Mouse (Mus musculus) heart, embryonic 16.5 days (tissue): ENCODE measurements around the gene Prpsap1. TPM values are rescaled to one million over a fixed set of nuclear protein-coding genes. Genes with fewer than 3 reads are reported as not detected.

ENCODE experiments used
- ATAC-seq: fragments of 200-750 bp; cut with Nextera tagmentation; replicated peaks from 2 replicates; pipeline ENCODE4 v1.8.0; 2017; ENCODE audit warnings: moderate number of reproducible peaks; ENCODE audit not compliant: insufficient read depth, low FRiP score; ENCODE audit errors: extremely low read depth
- H3K27ac ChIP-seq: fragments of 300-500 bp; sonication (generic); 2 replicates; pipeline ENCODE4 v1.5.1; 2014; ENCODE audit warnings: mild to moderate bottlenecking, low read length, control low read depth, moderate library complexity
- H3K27me3 ChIP-seq: fragments of 300-500 bp; sonication (generic); 2 replicates; pipeline ENCODE4 v1.6.1; 2014; ENCODE audit warnings: low read length, mixed read lengths; ENCODE audit not compliant: control insufficient read depth, insufficient read depth
- H3K36me3 ChIP-seq: fragments of 300-500 bp; sonication (generic); 2 replicates; pipeline ENCODE4 v1.6.1; 2014; ENCODE audit not compliant: control insufficient read depth, insufficient read depth
- H3K4me1 ChIP-seq: fragments of 300-500 bp; sonication (generic); 2 replicates; pipeline ENCODE4 v1.6.1; 2014; ENCODE audit warnings: low read length, mixed read lengths; ENCODE audit not compliant: control insufficient read depth, insufficient read depth
- H3K4me2 ChIP-seq: fragments of 300-500 bp; sonication (generic); 2 replicates; pipeline ENCODE4 v1.6.1; 2014; ENCODE audit warnings: low read depth, mild to moderate bottlenecking, control low read depth, low read length
- H3K4me3 ChIP-seq: fragments of 300-500 bp; sonication (generic); 2 replicates; pipeline ENCODE4 v1.5.1; 2014; ENCODE audit warnings: mild to moderate bottlenecking, control low read depth, low read length
- H3K9ac ChIP-seq: fragments of 300-500 bp; sonication (generic); 2 replicates; pipeline ENCODE4 v1.6.1; 2014; ENCODE audit warnings: low read length, control low read depth
- H3K9me3 ChIP-seq: fragments of 300-500 bp; sonication (generic); replicated peaks from 2 replicates; pipeline ENCODE4 v1.6.1; 2016; ENCODE audit warnings: low read length; ENCODE audit not compliant: control insufficient read depth
- WGBS: fragments of 180-500 bp; shearing (Covaris S2); extraction: QIAGEN DNeasy Blood & Tissue Kit; methylation state at CpG from one replicate; pipeline ENCODE4 v1.1.7; 2014; 5-methylcytosine and 5-hydroxymethylcytosine counted together
- polyA plus RNA-seq: library from polyadenylated mRNA; unstranded; fragments of >200 nt; fragmentation: Nextera tagmentation; extraction: Ambion mirVana; gene quantifications from 2 replicates; pipeline ENCODE4 v1.2.1, GENCODE M21; 2015

The Prpsap1 gene
- polyA plus RNA-seq, 1 experiment from 2014 or later = 99.1 TPM

DNA sequence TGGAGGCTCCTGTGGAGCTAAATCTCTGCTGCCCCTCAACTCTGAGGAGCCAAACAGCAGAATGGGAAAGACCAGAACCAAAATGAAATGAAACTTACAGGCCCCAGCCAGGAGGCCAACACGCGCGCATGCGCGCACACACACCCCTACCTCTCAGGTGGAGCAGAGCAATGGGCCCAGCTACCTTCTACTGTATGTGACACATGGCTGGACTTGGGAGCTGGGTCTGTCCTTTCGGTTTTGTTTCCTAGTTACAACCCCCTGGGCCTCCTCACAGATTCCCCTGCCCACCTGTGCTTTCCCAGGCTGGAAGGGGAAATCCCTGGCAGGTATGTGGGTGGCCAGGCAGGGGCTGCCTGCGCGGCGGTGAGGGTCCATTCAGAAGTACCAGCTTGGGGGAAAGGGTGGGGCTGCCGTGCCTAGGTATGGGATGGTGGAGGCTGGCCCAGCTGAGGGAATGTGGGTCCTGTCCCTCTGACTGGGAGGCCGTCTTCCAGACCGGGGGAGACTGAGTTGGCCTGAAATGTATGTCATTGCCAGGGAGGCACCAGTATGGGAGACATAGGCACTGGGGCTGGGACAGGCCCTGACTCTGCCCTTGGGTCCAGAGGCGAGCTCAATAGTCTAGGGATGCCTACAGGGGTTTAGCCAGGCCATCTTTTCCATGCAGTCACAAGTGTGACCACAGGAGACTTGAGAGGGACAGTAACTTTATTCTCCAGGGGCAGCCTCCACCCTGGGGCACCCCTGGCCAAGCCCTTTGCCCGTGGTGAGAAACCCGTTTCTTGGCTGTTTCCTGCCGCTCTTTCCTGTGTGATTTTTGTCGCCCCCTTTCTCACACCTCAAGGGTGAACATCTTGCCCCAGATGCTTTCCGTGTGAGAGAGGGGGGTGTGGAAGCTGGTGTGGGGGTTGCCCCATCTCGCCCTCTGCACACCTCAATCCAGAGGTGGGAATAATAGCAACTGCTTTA, 54.4 kb downstream of the Prpsap1 start:
- H3K4me3 ChIP-seq = no peak overlapping the region
- peak overlapping the region; percentile 77 for H3K27ac ChIP-seq
- H3K4me1 ChIP-seq = peaks cover 36% of the 10 kb centered on the region
- no peaks in the 10 kb centered on the region for H3K27me3 ChIP-seq
- peaks cover 16% of the 10 kb centered on the region for H3K36me3 ChIP-seq
- no peak overlapping the region for H3K4me2 ChIP-seq
- WGBS = 77% methylated on average over 19 of the region's 19 CpGs
- no peaks in the 10 kb centered on the region for H3K9me3 ChIP-seq
- peak overlapping the region; percentile 46 for H3K9ac ChIP-seq
- ATAC-seq = no peak

DNA sequence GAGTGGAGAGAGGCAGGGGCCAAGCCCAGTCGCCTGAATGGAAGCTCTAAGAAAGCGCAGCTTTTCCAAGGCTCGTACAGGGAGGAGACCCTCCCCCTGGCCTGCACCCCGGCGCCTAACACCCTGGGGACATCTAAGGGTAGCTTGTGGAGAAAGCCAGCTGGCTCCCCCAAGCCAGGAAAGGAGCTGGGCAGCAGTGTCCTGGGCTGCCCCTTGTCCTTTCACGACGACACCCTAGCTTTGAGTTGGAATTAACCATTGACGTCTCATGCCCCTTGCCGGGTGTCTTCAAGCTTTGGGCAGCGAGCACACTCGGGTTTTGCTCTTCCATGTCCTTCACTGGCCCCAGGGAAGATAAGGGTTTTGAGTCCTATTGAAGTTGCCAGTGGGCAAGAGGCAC, 56.5 kb downstream of the Prpsap1 start:
- Histone ChIP-seq H3K9me3 (no peaks in the 10 kb centered on the region), H3K4me1 (peaks cover 36% of the 10 kb centered on the region), H3K36me3 (peaks cover 16% of the 10 kb centered on the region), H3K27ac (peak overlapping the region; percentile 81), H3K9ac (peak overlapping the region; percentile 69), H3K27me3 (no peaks in the 10 kb centered on the region), H3K4me3 (no peak overlapping the region), H3K4me2 (peak overlapping the region; percentile 77; the same call in 1 of the 2 replicates)
- ATAC-seq = no peak
- 73% methylated on average over 11 of the region's 11 CpGs for WGBS

DNA sequence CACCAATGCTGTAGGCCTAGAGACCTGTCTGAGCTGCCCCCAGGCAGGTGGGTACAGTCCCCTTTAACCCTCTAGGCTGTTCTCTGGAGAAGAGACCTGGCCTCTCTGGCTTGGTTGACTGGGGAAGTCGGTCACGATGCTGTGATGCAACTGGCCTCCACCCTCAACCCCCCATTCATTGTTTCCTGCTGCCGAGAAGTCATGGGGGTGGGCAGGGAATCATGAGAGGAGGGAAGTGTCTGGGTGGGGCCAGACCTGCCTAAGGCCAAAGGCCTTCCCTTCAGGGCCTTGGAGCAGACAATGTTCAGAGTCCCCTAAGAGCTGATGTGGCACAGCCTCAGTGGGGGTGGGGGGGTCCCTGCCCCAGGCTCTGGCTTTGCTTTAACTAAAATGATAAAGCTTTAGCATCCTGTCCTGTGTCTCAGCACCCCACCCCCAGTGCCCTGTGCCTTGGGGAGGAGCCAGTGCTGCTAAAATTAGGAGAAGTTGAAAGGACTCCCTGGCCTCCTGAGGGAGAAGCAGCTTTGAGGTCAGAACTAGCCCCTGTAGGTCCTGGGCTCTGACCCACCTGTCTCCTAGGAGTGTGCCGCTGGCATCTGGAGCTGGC, 57.2 kb downstream of the Prpsap1 start:
- H3K4me1 ChIP-seq = peaks cover 36% of the 10 kb centered on the region
- no peaks in the 10 kb centered on the region for H3K27me3 ChIP-seq
- H3K9ac ChIP-seq = peak overlapping the region; percentile 69
- peak overlapping the region; percentile 81 for H3K27ac ChIP-seq
- H3K4me2 ChIP-seq = peak overlapping the region; percentile 77
- ATAC-seq = no peak
- H3K9me3 ChIP-seq = no peaks in the 10 kb centered on the region
- WGBS = 21% methylated on average over 4 of the region's 4 CpGs
- H3K4me3 ChIP-seq = peak overlapping the region; percentile 29
- peaks cover 16% of the 10 kb centered on the region for H3K36me3 ChIP-seq

DNA sequence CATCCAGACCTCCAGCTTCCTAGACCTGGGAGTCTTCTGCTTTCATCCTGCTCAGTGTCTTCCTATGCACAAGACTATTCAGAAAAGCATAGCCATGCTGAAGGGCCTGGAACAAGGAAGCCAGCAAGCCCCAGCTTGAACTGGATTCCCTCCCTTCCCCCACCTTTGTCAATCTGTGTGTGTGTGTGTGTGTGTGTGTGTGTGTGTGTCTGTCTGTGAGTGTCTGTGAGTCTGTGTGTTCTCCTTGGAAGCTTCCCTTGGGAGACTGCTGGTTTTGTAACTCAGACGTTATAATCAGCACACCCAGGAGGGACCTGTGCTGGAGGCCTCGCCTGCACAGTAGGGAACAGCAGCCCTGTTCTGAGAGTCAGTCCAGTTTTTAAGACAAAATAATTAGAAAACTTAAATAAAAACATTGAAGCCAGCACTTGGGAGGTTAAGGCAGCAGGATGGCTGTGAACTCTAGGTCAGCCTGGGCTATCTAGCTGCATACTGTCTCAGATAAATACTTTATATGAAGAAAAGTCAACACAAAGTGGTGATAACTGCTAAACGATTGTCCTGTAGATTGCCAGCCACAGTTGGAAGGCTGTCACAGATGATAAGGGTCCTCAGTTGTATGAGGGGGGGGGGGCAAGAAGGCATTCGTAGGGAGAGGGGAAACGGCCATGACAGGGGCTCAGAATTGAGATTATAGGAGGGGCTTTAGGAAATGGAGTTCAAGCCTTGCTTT, 57.8 kb downstream of the Prpsap1 start:
- H3K27ac ChIP-seq = peak overlapping the region; percentile 81
- peak overlapping the region; percentile 29 for H3K4me3 ChIP-seq
- peaks cover 39% of the 10 kb centered on the region for H3K4me1 ChIP-seq
- H3K9me3 ChIP-seq = no peaks in the 10 kb centered on the region
- 24% methylated on average over 5 of the region's 5 CpGs for WGBS
- no peaks in the 10 kb centered on the region for H3K27me3 ChIP-seq
- peak overlapping the region; percentile 77 for H3K4me2 ChIP-seq
- peaks cover 16% of the 10 kb centered on the region for H3K36me3 ChIP-seq
- ATAC-seq = no peak
- peak overlapping the region; percentile 69 for H3K9ac ChIP-seq

DNA sequence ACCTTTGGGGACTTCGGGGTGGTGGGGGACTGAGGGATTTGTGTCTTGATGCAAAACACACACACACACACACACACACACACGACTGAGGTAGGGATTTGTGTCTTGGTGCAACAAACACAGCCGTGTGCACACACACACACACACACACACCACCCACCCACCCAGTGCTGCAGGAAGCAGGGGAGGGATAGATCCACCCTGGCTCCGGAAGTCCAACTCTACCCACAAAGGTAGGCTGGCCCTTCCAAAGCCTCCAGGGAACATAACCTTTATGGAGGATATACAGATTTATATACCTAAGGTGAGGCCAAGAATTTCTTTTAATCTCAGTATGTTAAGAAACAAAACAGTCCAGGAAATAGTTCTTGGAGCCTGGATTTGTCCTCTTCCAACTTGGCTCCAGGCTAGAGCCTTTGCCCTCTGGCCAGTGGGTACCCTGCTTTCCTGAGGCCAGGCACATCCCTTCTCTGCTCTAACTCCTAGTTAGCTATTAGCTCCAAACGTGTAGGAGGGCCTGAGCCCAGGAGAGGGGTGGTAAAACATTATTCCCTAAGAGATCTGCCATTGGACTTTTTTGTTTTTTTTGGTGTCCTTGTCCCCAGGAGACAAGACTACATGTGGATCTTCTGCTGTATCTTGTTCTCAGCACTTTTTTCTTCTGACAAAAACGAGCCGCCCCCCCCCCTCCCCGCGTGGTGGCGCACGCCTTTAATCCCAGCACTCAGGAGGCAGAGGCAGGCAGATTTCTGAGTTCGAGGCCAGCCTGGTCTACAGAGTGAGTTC, 58.8 kb downstream of the Prpsap1 start:
- Histone ChIP-seq H3K4me3 (peak overlapping the region; percentile 95), H3K36me3 (peaks cover 16% of the 10 kb centered on the region), H3K4me2 (peak overlapping the region; percentile 77), H3K4me1 (peaks cover 35% of the 10 kb centered on the region), H3K9me3 (no peaks in the 10 kb centered on the region), H3K27me3 (no peaks in the 10 kb centered on the region), H3K9ac (peak overlapping the region; percentile 94), H3K27ac (peak overlapping the region; percentile 94)
- no peak for ATAC-seq
- 47% methylated on average over 12 of the region's 12 CpGs for WGBS

DNA sequence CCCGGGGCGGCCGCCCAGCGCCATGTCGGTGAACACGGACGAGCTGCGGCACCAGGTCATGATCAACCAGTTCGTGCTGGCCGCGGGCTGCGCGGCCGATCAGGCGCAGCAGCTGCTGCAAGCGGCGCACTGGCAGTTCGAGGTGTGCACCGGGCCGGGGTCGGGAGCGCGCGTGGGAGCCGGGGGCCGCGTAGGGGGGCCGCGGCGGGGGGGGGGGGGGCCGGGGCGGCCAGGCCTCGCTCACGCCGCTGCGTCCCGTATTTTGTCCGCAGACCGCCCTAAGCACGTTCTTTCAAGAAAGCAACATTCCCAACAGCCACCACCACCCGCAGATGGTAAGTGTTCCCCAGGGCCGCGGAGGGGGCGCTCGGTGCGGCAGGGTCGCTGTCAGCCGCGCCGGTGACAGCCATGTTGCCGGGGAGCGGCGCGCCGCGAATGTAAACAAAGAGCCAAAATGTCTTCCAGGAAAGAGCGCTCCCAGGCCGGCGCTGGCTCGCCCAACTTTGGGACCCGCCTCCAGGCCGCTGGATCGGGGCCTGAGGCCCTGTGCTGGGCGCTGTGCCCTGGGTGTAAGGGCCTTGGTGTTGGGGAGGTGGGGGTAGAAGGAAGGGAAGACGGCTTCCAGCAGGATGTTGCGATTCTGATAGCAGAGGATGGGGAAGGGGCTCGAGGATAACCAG, 59.6 kb downstream of the Prpsap1 start:
- peaks cover 36% of the 10 kb centered on the region for H3K4me1 ChIP-seq
- WGBS = 1% methylated on average over 43 of the region's 67 CpGs

DNA sequence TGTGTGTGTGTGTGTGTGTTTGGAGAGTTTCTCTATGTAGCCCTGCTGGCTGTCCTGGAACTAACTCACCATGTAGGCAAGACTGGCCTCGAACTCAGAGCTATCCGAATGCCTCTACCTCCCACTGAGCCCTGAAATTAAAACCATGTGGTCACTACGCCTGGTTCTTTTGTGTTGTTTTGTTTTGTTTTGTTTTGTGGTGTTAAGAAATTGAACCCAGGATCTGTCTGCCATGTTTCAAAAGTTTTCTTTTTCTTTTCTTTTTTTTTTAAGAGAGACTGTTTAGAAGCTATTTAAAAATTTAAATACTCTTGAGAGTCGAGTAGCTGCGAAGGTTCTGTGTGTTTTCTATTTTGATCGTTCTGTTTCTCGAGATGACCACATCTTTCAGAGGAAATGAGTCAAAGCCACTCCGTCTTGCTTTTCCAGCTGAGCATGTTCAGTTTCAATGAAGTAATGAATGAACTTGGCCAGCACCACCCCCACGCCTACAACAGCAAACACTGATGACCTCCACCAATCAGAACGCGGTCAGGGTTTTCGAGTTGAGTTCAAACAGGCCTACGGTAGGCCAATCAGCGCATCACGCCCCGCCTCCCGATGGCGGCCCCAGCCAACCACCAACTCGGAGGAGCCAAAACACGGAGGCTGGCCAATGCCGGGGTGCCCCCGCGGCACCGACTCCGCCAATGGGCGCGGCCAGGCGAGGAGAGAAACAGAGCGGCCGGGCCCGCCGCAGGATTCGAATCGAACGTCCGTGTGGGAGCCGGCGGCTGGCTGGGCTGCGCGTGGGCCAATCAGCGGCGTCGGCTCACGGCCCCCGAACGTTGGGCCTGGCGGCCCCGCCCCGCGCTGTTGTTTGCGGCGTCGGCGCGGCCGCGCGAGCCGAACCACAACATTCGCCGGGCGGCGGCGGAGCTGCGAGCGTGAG, 60.4 kb downstream of the Prpsap1 start, which contains the start of gene Ubald2:
Gene Ubald2, plus strand, starts transcription at position 739 of the 931 bp plus-strand sequence.
- Histone ChIP-seq H3K4me1 (peaks cover 40% of the 10 kb centered on the region), H3K9ac (peak within 1 kb of the TSS; percentile 94), H3K27ac (peak within 1 kb of the TSS; percentile 94), H3K4me2 (peak within 1 kb of the TSS; percentile 77), H3K4me3 (peak within 1 kb of the TSS; percentile 95), H3K9me3 (no peaks in the 10 kb centered on the region), H3K27me3 (no peaks in the 10 kb centered on the region), H3K36me3 (peaks cover 7% of the 10 kb centered on the region; the same call in 1 of the 2 replicates)
- peak; percentile 95 for ATAC-seq
- WGBS = 2% methylated on average over 55 of the region's 66 CpGs

More for the DNA sequence above, 59.6 kb downstream of the Prpsap1 start:
- H3K27me3 ChIP-seq = no peaks in the 10 kb centered on the region
- peak overlapping the region; percentile 95 for H3K4me3 ChIP-seq
- peak overlapping the region; percentile 77 for H3K4me2 ChIP-seq
- peaks cover 13% of the 10 kb centered on the region for H3K36me3 ChIP-seq
- H3K27ac ChIP-seq = peak overlapping the region; percentile 94
- H3K9ac ChIP-seq = peak overlapping the region; percentile 94
- no peaks in the 10 kb centered on the region for H3K9me3 ChIP-seq
- peak; percentile 24 for ATAC-seq
